Mouse (Mus musculus) liver, embryonic 18 days (tissue): ENCODE measurements around the gene Cx3cl1. TPM values are rescaled to one million over a fixed set of nuclear protein-coding genes. Genes with fewer than 3 reads are reported as not detected.

ENCODE experiments used
- polyA plus RNA-seq: library from polyadenylated mRNA; depleted of rRNA; stranded (reverse); fragments of >200 nt; gene quantifications from 2 replicates; pipeline ENCODE4 v1.2.3, GENCODE M21; 2012; rRNA removed

Gene Cx3cl1
- polyA plus RNA-seq: 0.71 and 0.73 TPM in 2 replicates

DNA sequence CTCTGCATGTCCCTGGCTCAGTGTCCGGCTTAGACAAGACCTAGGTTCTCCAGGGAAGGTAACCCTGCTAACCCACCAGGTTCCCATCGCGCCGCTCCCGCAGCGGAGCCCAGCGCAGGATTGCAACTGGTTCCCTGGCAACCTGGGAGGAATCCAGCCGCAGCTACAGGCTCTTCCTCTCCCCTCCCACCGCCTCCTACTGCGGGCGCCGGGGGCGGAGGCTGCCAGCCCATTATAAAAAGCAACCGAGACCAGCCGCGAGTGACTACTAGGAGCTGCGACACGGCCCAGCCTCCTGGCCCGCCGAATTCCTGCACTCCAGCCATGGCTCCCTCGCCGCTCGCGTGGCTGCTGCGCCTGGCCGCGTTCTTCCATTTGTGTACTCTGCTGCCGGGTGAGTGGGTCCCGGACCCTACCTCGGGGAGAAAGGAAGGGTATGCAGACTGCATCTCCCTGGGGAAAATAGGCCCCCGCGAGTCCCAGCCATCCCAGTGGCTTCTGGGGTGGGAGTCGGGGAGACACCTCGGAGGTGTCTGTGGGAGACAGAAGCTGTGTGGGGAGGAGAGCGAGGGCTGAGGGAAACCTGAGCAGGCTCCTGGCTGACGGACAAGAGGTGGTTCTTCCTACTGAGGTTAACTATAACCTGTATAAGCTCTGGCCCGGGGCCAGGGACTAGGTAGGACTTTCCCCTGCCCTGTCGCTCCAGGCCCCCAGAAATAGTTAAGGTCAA is at the start of gene Cx3cl1:
Gene Cx3cl1, plus strand, starts transcription at position 69 of the 730 bp plus-strand sequence.

DNA sequence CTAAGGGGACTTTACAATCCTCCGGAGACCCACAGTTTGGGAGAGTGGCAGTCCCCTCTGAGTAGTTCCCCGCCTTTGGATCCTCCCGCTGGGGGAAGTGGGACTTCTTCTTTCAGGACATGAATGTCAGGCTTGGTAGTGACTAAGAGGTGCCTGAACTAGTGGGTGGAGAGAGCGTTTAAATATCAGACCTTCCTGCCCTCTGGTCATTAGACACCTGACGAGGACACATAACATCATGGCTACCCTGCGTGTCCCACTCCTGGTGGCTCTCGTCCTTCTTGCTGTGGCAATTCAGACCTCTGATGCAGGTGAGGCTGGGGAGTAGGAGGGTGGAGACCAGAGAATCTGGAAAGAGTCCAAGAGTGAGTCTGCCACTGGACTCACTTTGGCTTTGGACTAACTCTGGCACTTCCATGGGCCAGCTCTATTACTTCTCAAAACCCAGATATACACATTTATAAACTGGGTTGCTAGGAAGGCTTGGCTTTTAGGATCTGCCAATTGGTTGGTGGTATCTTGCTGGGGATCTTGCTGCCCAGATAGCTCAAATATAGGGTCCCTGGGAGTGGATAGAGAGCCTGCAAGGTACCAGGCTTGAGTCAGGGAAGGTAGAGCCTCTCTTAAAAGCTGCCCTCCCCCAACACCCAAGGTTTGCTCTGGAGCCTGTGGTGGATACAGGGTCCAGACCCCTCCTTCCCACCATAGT is 26.2 kb upstream of the Cx3cl1 start, which contains the start of gene Ccl22:
Gene Ccl22, plus strand, starts transcription at position 115 of the 709 bp plus-strand sequence.

DNA sequence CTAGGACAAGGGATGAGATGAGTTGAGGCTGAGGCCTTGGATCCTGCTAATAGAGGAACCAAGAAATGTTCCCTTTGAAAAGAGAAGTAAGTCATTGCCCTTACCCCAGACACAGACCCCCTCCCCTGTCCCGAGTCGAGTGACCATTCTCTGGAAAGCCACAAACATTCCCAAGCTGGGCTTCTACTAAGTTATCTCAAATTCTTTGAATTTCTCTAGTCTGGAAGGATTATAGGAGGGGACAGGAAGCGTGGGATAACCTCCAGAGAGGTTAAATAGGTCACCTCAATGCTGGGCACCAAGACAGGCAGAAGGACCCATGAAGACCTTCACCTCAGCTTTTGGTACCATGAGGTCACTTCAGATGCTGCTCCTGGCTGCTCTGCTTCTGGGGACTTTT is 38.3 kb downstream of the Cx3cl1 start, which contains the start of gene Ccl17:
Gene Ccl17, plus strand, starts transcription at position 301 of the 400 bp plus-strand sequence.

Other genes starting within 250 kb of the Cx3cl1 start
- 5.0 TPM in 2 replicates for gene Cpne2, start 239.0 kb upstream of the Cx3cl1 start, polyA plus RNA-seq
- gene Rspry1, start 170.1 kb upstream of the Cx3cl1 start, polyA plus RNA-seq: 5.2 TPM in 2 replicates
- gene Fam192a, start 170.0 kb upstream of the Cx3cl1 start, polyA plus RNA-seq: 12.8 and 14.2 TPM in 2 replicates
- gene Arl2bp, start 105.4 kb upstream of the Cx3cl1 start, polyA plus RNA-seq: 13.0 and 13.5 TPM in 2 replicates
- gene Pllp, start 75.7 kb upstream of the Cx3cl1 start, polyA plus RNA-seq: 1.3 and 1.9 TPM in 2 replicates
- 0.13 and 0.20 TPM in 2 replicates for gene Ccl22, start 26.4 kb upstream of the Cx3cl1 start, polyA plus RNA-seq
- gene Ccl17, start 38.4 kb downstream of the Cx3cl1 start, polyA plus RNA-seq: 0.10 TPM in 1 of 2 replicates, not detected in the other
- 65.0 and 70.7 TPM in 2 replicates for gene Coq9, start 66.3 kb downstream of the Cx3cl1 start, polyA plus RNA-seq
- 14.2 and 14.9 TPM in 2 replicates for gene Ciapin1, start 66.3 kb downstream of the Cx3cl1 start, polyA plus RNA-seq
- gene Polr2c, start 85.4 kb downstream of the Cx3cl1 start, polyA plus RNA-seq: 47.6 and 48.4 TPM in 2 replicates
- gene Dok4, start 104.3 kb downstream of the Cx3cl1 start, polyA plus RNA-seq: 4.0 and 4.2 TPM in 2 replicates
- 1.9 and 2.3 TPM in 2 replicates for gene Ccdc102a, start 146.1 kb downstream of the Cx3cl1 start, polyA plus RNA-seq
- 0.28 and 0.39 TPM in 2 replicates for gene Adgrg5, start 151.7 kb downstream of the Cx3cl1 start, polyA plus RNA-seq
- gene Adgrg1, start 202.7 kb downstream of the Cx3cl1 start, polyA plus RNA-seq: 37.4 and 44.9 TPM in 2 replicates
- 13.9 and 17.7 TPM in 2 replicates for gene Adgrg3, start 245.7 kb downstream of the Cx3cl1 start, polyA plus RNA-seq